Mouse (Mus musculus): ENCODE data around the gene Ess2. TPM values are rescaled to one million over a fixed set of nuclear protein-coding genes. Genes with fewer than 3 reads are reported as not detected.

The Ess2 gene
- total and polyA plus RNA-seq, 2 experiments from 2014 or later: 46.2 to 50.4 TPM

DNA sequence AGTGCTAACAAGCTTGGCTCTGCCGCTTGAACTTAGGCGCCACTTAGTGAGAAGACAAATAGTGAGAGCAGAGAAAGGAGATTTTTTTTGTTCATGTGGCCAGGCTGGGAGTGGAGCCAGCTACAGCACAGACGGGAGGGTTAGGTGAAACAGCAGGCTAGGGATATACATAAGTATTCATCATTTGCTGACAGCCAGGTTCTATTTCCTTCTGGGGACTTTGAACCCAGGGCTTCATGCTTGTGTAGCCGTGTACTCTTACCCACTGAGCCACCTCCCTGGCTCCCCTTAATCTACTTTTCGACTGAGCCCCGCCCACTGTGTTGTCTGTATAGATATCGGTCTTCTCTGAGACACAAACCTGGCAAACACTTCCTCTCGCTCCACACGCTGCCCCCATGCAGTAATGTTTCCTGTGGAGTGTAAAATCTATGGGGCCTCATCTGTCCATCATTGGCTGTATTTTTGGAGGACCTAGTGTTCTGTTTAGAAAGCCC, 28.2 kb upstream of the Ess2 start:
- H3K27ac ChIP-seq (ENCODE audit: low read depth, low read length): no peak overlapping the region
- 36% methylated on average over 9 of the region's 9 CpGs for WGBS
- no peak for TF ChIP-seq CTCF (IDR thresholded peaks at IDR 0.05; ENCODE audit: low read depth)
- no peak overlapping the region for H3K4me3 ChIP-seq (ENCODE audit: low read depth, low read length)
- no peak for DNase-seq
- H3K9me3 ChIP-seq (ENCODE audit: low read length): no peaks in the 10 kb centered on the region
- no peaks in the 10 kb centered on the region for H3K36me3 ChIP-seq (ENCODE audit: insufficient read depth)
- H3K9ac ChIP-seq: no peak overlapping the region
- H3K4me1 ChIP-seq (ENCODE audit: insufficient read depth): no peaks in the 10 kb centered on the region
- H3K27me3 ChIP-seq (ENCODE audit: insufficient read depth, low read length): no peaks in the 10 kb centered on the region
- no peak overlapping the region for H3K4me2 ChIP-seq (ENCODE audit: low read depth)
- no peak for ATAC-seq

- peak; percentile 62 for ATAC-seq
- no peaks in the 10 kb centered on the region for H3K36me3 ChIP-seq (ENCODE audit: insufficient read depth)
- H3K4me1 ChIP-seq (ENCODE audit: insufficient read depth): no peaks in the 10 kb centered on the region
- H3K4me3 ChIP-seq (ENCODE audit: low read depth, low read length): no peak overlapping the region
- no peak overlapping the region for H3K4me2 ChIP-seq (ENCODE audit: low read depth)
- DNase-seq: no peak
- TF ChIP-seq CTCF (IDR thresholded peaks at IDR 0.05; ENCODE audit: low read depth): peak; percentile 57
- no peaks in the 10 kb centered on the region for H3K9me3 ChIP-seq (ENCODE audit: low read length)
- H3K27ac ChIP-seq (ENCODE audit: low read depth, low read length): no peak overlapping the region
- H3K27me3 ChIP-seq (ENCODE audit: insufficient read depth, low read length): no peaks in the 10 kb centered on the region
- no peak overlapping the region for H3K9ac ChIP-seq
- 10% methylated on average over 7 of the region's 7 CpGs for WGBS
Measured at GRCm38 (mm10) chr16:17938821-17939220, 27.7 kb upstream of the Ess2 start.

DNA sequence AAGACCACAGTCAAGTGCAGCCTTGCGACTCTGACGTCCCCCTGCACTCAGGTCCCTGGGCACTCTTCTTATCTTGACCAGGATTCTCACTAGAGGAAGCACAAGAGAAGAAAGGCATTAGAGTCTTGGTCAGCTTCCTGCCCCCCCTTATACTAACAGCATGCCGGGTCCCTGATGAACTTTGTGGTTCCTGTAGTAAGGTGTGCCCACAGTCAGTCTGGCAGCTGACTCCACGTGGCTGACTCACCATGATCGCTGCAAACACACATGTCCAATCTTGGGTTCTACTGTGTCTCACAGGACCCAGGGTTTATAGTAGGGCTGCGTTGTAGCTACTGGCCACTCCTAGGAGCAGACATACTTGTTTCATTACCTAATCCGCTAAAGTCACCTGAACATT, 27.0 kb upstream of the Ess2 start:
- DNase-seq (no peak), ATAC-seq (no peak)
- TF ChIP-seq CTCF (IDR thresholded peaks at IDR 0.05; ENCODE audit: low read depth): no peak
- no peaks in the 10 kb centered on the region for H3K27me3 ChIP-seq (ENCODE audit: insufficient read depth, low read length)
- H3K9ac ChIP-seq: no peak overlapping the region
- 87% methylated on average over 7 of the region's 7 CpGs for WGBS
- no peak overlapping the region for H3K27ac ChIP-seq (ENCODE audit: low read depth, low read length)
- no peaks in the 10 kb centered on the region for H3K36me3 ChIP-seq (ENCODE audit: insufficient read depth)
- H3K4me1 ChIP-seq (ENCODE audit: insufficient read depth): no peaks in the 10 kb centered on the region
- no peak overlapping the region for H3K4me2 ChIP-seq (ENCODE audit: low read depth)
- H3K4me3 ChIP-seq (ENCODE audit: low read depth, low read length): no peak overlapping the region
- H3K9me3 ChIP-seq (ENCODE audit: low read length): no peaks in the 10 kb centered on the region

DNA sequence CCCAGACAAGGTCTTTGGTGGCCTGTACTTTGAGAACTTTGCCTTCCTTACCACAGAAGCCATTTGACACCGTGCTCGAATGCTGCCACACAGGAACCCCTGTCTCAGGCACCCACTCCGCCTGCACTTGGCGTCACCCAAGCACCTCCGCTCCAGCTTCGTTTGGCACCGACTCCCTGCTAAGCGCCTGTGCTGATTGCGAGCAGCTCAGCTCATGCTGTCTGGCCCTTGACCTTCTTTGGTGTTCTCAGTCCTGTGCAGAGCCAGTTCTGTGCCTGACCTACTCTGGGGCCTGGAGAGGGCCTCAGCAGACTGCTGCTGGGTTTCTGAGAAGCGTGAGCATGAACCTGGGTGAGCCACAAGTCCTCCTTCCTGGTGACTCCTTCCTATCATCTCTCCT, 25.6 kb upstream of the Ess2 start:
- Histone ChIP-seq H3K9ac (no peak overlapping the region), H3K36me3 (ENCODE audit: insufficient read depth) (no peaks in the 10 kb centered on the region), H3K27me3 (ENCODE audit: insufficient read depth, low read length) (no peaks in the 10 kb centered on the region), H3K4me1 (ENCODE audit: insufficient read depth) (no peaks in the 10 kb centered on the region), H3K4me2 (ENCODE audit: low read depth) (no peak overlapping the region), H3K27ac (ENCODE audit: low read depth, low read length) (no peak overlapping the region), H3K4me3 (ENCODE audit: low read depth, low read length) (no peak overlapping the region), H3K9me3 (ENCODE audit: low read length) (no peaks in the 10 kb centered on the region)
- 83% methylated on average over 10 of the region's 10 CpGs for WGBS
- DNase-seq (no peak), ATAC-seq (no peak)
- no peak for TF ChIP-seq CTCF (IDR thresholded peaks at IDR 0.05; ENCODE audit: low read depth)

- no peaks in the 10 kb centered on the region for H3K27me3 ChIP-seq (ENCODE audit: insufficient read depth, low read length)
- ATAC-seq: no peak
- no peaks in the 10 kb centered on the region for H3K36me3 ChIP-seq (ENCODE audit: insufficient read depth)
- no peak overlapping the region for H3K27ac ChIP-seq (ENCODE audit: low read depth, low read length)
- H3K4me3 ChIP-seq (ENCODE audit: low read depth, low read length): no peak overlapping the region
- no peak for DNase-seq
- TF ChIP-seq CTCF (IDR thresholded peaks at IDR 0.05; ENCODE audit: low read depth): peak; percentile 11; the same call in 1 of the 2 replicates
- no peak overlapping the region for H3K4me2 ChIP-seq (ENCODE audit: low read depth)
- WGBS: 64% methylated on average over 3 of the region's 3 CpGs
- H3K9me3 ChIP-seq (ENCODE audit: low read length): no peaks in the 10 kb centered on the region
- no peak overlapping the region for H3K9ac ChIP-seq
- no peaks in the 10 kb centered on the region for H3K4me1 ChIP-seq (ENCODE audit: insufficient read depth)
Measured at GRCm38 (mm10) chr16:17934445-17934910, 23.3 kb upstream of the Ess2 start.

DNA sequence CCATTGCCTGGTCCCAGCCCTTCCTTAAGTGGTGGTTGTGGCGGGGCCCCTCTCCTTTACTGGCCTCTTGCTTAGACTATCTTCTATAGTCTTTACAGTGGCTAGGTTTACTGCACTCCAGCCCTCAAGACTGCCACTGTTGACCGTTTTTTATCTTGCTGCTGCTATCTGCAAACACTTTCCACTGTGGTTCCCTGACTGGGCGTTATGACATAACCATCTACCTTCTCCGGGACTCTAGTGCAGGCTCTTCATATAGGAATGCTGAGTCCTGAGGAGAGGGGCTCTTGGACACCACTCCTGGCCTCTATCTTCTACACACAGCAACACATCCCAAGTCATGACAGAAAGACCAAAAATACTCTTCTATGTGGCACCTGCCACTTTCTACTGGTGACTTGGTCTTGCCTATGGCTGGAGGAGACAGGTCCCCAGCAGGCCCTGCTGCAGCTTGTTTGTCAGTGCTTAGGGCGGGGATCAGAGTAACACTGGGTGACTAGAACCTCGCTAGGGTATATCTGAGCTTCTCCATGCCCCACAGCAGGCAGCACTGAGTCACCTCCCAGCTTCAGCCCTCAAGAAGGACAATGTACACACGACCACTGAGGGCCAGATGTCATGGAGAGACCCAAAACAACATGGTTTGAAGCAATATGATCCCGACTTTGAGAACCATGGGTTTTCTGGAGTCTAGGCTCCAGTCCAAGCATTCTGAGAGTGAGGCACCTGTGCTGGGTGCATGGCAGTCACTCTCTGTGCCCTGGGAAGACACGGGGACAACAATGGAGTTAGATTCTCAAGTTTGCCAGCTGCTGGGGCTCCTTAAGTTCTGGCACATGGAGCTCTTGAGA, 22.7 kb upstream of the Ess2 start:
- DNase-seq: no peak

GRCm38 (mm10) chr16:17931906-17932460, 20.8 kb upstream of the Ess2 start:
- no peak for DNase-seq
- no peak for ATAC-seq
- WGBS: 62% methylated on average over 5 of the region's 5 CpGs

More for the DNA sequence above, 22.7 kb upstream of the Ess2 start:
- Histone ChIP-seq H3K4me1 (ENCODE audit: insufficient read depth) (no peaks in the 10 kb centered on the region), H3K9ac (no peak overlapping the region), H3K36me3 (ENCODE audit: insufficient read depth) (no peaks in the 10 kb centered on the region), H3K4me3 (ENCODE audit: low read depth, low read length) (no peak overlapping the region), H3K27ac (ENCODE audit: low read depth, low read length) (no peak overlapping the region), H3K9me3 (ENCODE audit: low read length) (no peaks in the 10 kb centered on the region), H3K4me2 (ENCODE audit: low read depth) (no peak overlapping the region), H3K27me3 (ENCODE audit: insufficient read depth, low read length) (no peaks in the 10 kb centered on the region)
- 69% methylated on average over 9 of the region's 9 CpGs for WGBS
- ATAC-seq: no peak
- no peak for TF ChIP-seq CTCF (IDR thresholded peaks at IDR 0.05; ENCODE audit: low read depth)

More at GRCm38 (mm10) chr16:17931906-17932460, 20.8 kb upstream of the Ess2 start:
- Histone ChIP-seq H3K4me3 (ENCODE audit: low read depth, low read length) (no peak overlapping the region), H3K4me2 (ENCODE audit: low read depth) (no peak overlapping the region), H3K27ac (ENCODE audit: low read depth, low read length) (no peak overlapping the region), H3K9ac (no peak overlapping the region), H3K4me1 (ENCODE audit: insufficient read depth) (0 out of 2 replicates have a peak, but pooled peaks cover 3% of the 10 kb centered on the region), H3K9me3 (ENCODE audit: low read length) (no peaks in the 10 kb centered on the region), H3K36me3 (ENCODE audit: insufficient read depth) (no peaks in the 10 kb centered on the region), H3K27me3 (ENCODE audit: insufficient read depth, low read length) (no peaks in the 10 kb centered on the region)
- no peak for TF ChIP-seq CTCF (IDR thresholded peaks at IDR 0.05; ENCODE audit: low read depth)

Data from forebrain, postnatal 0 days (tissue).